Mouse (Mus musculus) MEL (cell line): ENCODE measurements around the gene Cwf19l1.

ENCODE experiments used
- CHD1 ChIP-seq: IDR thresholded peaks from 2 replicates; pipeline ENCODE4 v1.6.1; 2012; ENCODE audit warnings: low read depth, mild to moderate bottlenecking, inconsistent platforms, low read length, improper control_type of control experiment
- CTCF ChIP-seq, 3 experiments: IDR thresholded peaks in 2 of 3; conservative IDR thresholded peaks in 1 of 3; 2 replicates each; pipeline ENCODE4 v1.5.1; 2011 to 2012; ENCODE audit warnings: low read length in 3 of 3, low read depth in 2 of 3, mild to moderate bottlenecking in 2 of 3, improper control_type of control experiment in 1 of 3, inconsistent platforms in 1 of 3, mixed read lengths in 1 of 3, moderate library complexity in 1 of 3; ENCODE audit not compliant: control insufficient read depth in 1 of 3, insufficient read depth in 1 of 3, poor library complexity in 1 of 3, severe bottlenecking in 1 of 3
- NELFE ChIP-seq: IDR thresholded peaks from 2 replicates; pipeline ENCODE4 v1.6.1; 2011; ENCODE audit warnings: low read depth, low read length, improper control_type of control experiment
- POLR2A ChIP-seq, 2 experiments: IDR thresholded peaks; 2 replicates each; pipeline ENCODE4 v1.6.1; 2011 to 2012; ENCODE audit warnings: low read length in 2 of 2, mild to moderate bottlenecking in 2 of 2, control low read depth in 1 of 2, improper control_type of control experiment in 1 of 2, low read depth in 1 of 2, moderate library complexity in 1 of 2; ENCODE audit not compliant: control insufficient read depth in 1 of 2, insufficient read depth in 1 of 2, poor library complexity in 1 of 2
- POLR2AphosphoS5 ChIP-seq: IDR thresholded peaks from 2 replicates; pipeline ENCODE4 v1.6.1; 2012; ENCODE audit warnings: low read depth, borderline replicate concordance, mild to moderate bottlenecking, inconsistent platforms, low read length, moderate library complexity, mixed read lengths
- USF1 ChIP-seq: IDR thresholded peaks from 2 replicates; pipeline ENCODE4 v1.6.1; 2014; ENCODE audit warnings: low read depth, mild to moderate bottlenecking, inconsistent platforms, low read length, improper control_type of control experiment, moderate library complexity
- ZMIZ1 ChIP-seq: IDR thresholded peaks from 2 replicates; pipeline ENCODE4 v1.6.1; 2012; ENCODE audit warnings: low read depth, mild to moderate bottlenecking, inconsistent platforms, low read length, improper control_type of control experiment, moderate library complexity

DNA sequence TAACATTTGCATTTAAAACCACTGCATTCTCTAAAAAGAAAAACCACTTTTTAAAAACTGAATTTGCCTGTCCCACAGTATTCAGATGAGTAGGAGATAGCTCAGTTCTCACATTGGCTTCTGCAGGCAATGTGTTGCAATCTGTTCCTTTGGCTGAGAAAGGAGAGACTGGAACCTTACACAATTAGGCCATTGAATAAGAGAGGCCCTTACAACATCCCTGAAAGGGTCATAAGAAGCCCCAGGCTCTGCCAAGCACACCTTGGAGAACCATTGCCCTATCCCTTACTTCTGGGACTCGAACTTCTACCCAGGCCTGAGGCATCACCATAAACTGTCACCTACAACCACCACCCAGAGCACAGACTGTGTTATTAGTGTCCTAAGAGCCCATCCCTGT lies 44.8 kb upstream of the Cwf19l1 start:
- TF ChIP-seq CHD1 (no peak), CTCF (IDR thresholded peaks at IDR 0.05 in 2 of 3, conservative IDR thresholded peaks at IDR 0.05 in 1 of 3; ENCODE audit: control insufficient read depth in 1 of 3, insufficient read depth in 1 of 3, low read depth in 2 of 3, low read length in 3 of 3, poor library complexity in 1 of 3, severe bottlenecking in 1 of 3) (no peak), POLR2AphosphoS5 (no peak), USF1 (no peak), POLR2A (IDR thresholded peaks at IDR 0.05; ENCODE audit: control insufficient read depth in 1 of 2, insufficient read depth in 1 of 2, low read depth in 1 of 2, low read length in 2 of 2, poor library complexity in 1 of 2) (no peak), ZMIZ1 (no peak), NELFE (no peak)
